Mouse (Mus musculus): ENCODE data around the gene Apol7a. TPM values are rescaled to one million over a fixed set of nuclear protein-coding genes. Genes with fewer than 3 reads are reported as not detected.
"Not testable (repeated sequence)": the region's sequence is repeated elsewhere in the genome, so short reads cannot be mapped to it uniquely, and the experiment has no call there.

Apol7a gene
- polyA plus RNA-seq (2014; fragmentation: Nextera tagmentation; extraction: Ambion mirVana): not detected in 2 replicates

GRCm38 (mm10) chr15:77399027-77399426 is at the start of gene Apol7a:
TSS of gene Apol7a (minus strand) at chr15:77399110.
- not testable (repeated sequence) for H3K36me3 ChIP-seq (ENCODE audit: control insufficient read depth, insufficient read depth, low read length); H3K27ac ChIP-seq (ENCODE audit: low read depth, low read length); H3K27me3 ChIP-seq (replicated peaks; ENCODE audit: control insufficient read depth, insufficient read depth, low read length); DNase-seq (ENCODE audit: low spot score); ATAC-seq; H3K4me3 ChIP-seq (ENCODE audit: low read depth, low read length); H3K4me1 ChIP-seq (ENCODE audit: control insufficient read depth, insufficient read depth, low read length); H3K9me3 ChIP-seq (replicated peaks; ENCODE audit: control insufficient read depth, low read length); H3K4me2 ChIP-seq (ENCODE audit: low read length); H3K9ac ChIP-seq (ENCODE audit: low read length)
- WGBS: 60% methylated on average over 9 of the region's 9 CpGs

DNA sequence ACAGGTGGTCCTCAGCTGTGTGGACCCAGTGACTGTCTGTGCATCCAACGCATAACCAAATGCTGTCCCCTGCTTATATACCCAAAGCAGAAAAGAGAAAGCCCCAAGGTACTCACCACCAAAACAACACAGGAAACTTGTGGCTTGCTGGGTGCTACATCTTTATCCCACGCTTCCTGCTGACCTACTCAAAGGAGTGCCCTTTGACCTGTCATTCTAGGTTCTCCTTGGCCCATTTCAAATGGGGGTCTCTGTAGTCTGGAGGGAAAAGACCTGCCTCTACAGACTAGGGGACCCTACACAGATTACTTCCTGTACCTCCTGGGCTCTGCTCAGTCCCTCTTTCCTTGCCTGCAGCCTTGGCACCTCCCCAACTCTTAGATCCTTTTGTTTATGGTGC is 48.5 kb upstream of the Apol7a start, which contains the start of gene Apol7b:
TSS of gene Apol7b (minus strand) at position 101 of the 400 bp plus-strand sequence.
- ATAC-seq; H3K9me3 ChIP-seq (replicated peaks; ENCODE audit: control insufficient read depth, low read length); H3K27ac ChIP-seq (ENCODE audit: low read depth, low read length); DNase-seq (ENCODE audit: low spot score); H3K27me3 ChIP-seq (replicated peaks; ENCODE audit: control insufficient read depth, insufficient read depth, low read length); H3K4me1 ChIP-seq (ENCODE audit: control insufficient read depth, insufficient read depth, low read length); H3K9ac ChIP-seq (ENCODE audit: low read length); H3K36me3 ChIP-seq (ENCODE audit: control insufficient read depth, insufficient read depth, low read length); H3K4me3 ChIP-seq (ENCODE audit: low read depth, low read length); H3K4me2 ChIP-seq (ENCODE audit: low read length): not testable (repeated sequence)
- WGBS: 86% methylated on average over 2 of the region's 2 CpGs

GRCm38 (mm10) chr15:77445668-77446067 is 46.8 kb upstream of the Apol7a start:
- not testable (repeated sequence) for ATAC-seq; H3K4me1 ChIP-seq (ENCODE audit: control insufficient read depth, insufficient read depth, low read length); H3K4me3 ChIP-seq (ENCODE audit: low read depth, low read length); H3K27ac ChIP-seq (ENCODE audit: low read depth, low read length); H3K36me3 ChIP-seq (ENCODE audit: control insufficient read depth, insufficient read depth, low read length); H3K9me3 ChIP-seq (replicated peaks; ENCODE audit: control insufficient read depth, low read length); DNase-seq (ENCODE audit: low spot score); H3K4me2 ChIP-seq (ENCODE audit: low read length); H3K27me3 ChIP-seq (replicated peaks; ENCODE audit: control insufficient read depth, insufficient read depth, low read length); H3K9ac ChIP-seq (ENCODE audit: low read length)
- WGBS: 90% methylated on average over 1 of the region's 1 CpGs

DNA sequence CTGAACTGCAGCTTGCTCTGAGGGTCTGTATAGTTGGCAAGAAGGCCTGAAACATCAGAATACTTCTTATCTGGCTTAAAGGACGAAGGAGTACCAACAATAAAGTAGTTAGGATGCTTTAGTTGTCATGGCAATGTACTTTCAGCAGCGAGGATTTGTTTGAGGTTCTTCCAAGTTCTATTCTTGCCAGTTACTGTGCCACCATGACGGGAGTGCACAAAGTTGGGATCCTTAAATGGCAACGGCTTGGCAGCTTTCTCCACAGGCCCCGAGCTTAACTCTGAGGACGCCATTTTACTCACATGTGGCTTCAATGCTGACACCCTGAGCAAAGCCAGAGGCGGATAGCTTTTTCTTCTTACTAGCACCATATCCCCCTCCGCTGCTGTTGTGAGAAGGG is 45.8 kb upstream of the Apol7a start:
- not testable (repeated sequence) for ATAC-seq
- DNase-seq (ENCODE audit: low spot score): peak; percentile 45

DNA sequence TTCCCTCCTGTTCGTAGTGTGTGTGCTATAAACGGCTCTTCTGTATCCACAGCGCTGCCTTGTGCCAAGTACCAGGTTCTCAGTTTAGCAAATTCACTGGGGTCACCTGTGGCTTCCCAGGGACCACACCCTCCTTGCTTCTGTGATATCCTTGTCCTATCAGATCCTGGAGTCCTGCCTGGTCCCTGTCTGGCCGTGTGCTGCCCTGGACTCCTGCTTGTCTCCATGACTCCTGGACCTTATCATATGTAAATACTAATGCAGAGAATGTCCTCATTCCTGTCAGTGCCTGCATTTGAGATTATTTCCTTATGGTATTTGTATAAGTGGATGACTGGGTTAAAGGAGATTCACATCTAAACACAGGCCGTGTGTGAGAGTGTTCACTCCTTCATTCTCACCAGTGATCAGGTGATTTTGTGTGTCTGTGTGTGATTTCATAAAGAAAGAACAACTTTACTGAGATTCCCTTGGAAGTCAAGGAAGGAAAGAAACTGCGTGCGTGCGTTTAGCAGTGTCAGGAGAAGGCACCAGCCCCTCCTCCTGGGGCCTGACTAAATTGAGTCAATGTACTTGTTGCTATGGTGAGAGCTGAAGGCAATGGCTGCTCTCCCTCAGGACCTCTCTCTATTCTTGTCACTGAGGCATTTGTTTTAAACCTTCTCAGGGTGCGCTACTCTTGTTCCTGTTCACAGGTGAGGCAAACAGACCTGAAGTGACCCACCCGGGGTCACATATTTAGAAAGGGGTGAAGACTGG is 30.0 kb upstream of the Apol7a start:
- 70% methylated on average over 8 of the region's 10 CpGs for WGBS
- not testable (repeated sequence) for ATAC-seq

More for the DNA sequence above, 45.8 kb upstream of the Apol7a start:
- H3K4me1 ChIP-seq (ENCODE audit: control insufficient read depth, insufficient read depth, low read length); H3K4me2 ChIP-seq (ENCODE audit: low read length); H3K27me3 ChIP-seq (replicated peaks; ENCODE audit: control insufficient read depth, insufficient read depth, low read length); H3K9ac ChIP-seq (ENCODE audit: low read length); H3K4me3 ChIP-seq (ENCODE audit: low read depth, low read length); H3K9me3 ChIP-seq (replicated peaks; ENCODE audit: control insufficient read depth, low read length); H3K36me3 ChIP-seq (ENCODE audit: control insufficient read depth, insufficient read depth, low read length); H3K27ac ChIP-seq (ENCODE audit: low read depth, low read length): not testable (repeated sequence)
- WGBS: 74% methylated on average over 8 of the region's 8 CpGs

DNA sequence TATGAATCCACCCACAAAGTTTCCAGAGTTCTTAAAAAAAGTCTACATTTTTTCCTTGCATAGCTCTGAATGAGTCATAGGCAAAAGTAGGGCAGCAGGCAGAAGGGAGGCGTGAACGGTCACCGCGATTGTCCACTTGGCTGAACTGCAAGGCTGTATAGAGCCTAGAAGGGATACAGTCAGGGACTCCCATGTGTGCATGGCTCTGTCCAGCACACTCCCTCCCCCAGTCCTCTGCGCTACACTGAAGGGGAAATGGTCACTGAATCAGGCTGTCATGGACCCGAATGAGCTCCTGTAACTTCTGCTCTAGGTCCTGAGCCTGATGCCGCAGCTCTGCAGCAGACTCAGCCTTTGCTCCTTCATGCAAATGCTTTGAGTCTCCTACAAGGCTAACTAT is 24.0 kb upstream of the Apol7a start:
- 88% methylated on average over 3 of the region's 7 CpGs for WGBS

More for the DNA sequence above, 30.0 kb upstream of the Apol7a start:
- H3K4me1 ChIP-seq (ENCODE audit: control insufficient read depth, insufficient read depth, low read length); H3K9ac ChIP-seq (ENCODE audit: low read length); H3K9me3 ChIP-seq (replicated peaks; ENCODE audit: control insufficient read depth, low read length); H3K36me3 ChIP-seq (ENCODE audit: control insufficient read depth, insufficient read depth, low read length); H3K4me3 ChIP-seq (ENCODE audit: low read depth, low read length); H3K4me2 ChIP-seq (ENCODE audit: low read length); H3K27me3 ChIP-seq (replicated peaks; ENCODE audit: control insufficient read depth, insufficient read depth, low read length); DNase-seq (ENCODE audit: low spot score); H3K27ac ChIP-seq (ENCODE audit: low read depth, low read length): not testable (repeated sequence)

DNA sequence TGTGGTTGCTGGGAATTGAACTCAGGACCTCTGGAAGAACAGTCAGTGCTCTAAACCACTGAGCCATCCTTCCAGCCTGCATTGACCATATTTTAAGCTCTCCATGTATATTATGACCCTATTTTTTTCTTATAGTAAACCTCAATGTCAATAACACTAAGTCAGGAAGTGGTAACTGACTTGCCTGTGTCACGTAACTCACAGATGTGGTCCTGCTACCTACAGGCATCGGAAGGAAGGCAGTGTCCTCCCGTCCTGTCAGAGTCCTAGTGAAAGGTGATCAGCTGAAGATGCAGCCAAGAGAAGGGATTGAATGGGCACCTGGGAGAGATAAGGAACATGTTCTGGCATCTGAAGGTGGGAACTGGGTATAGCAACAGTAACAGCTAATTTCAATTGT is 20.7 kb upstream of the Apol7a start:
- not testable (repeated sequence) for H3K27ac ChIP-seq (ENCODE audit: low read depth, low read length); H3K9ac ChIP-seq (ENCODE audit: low read length); H3K27me3 ChIP-seq (replicated peaks; ENCODE audit: control insufficient read depth, insufficient read depth, low read length); H3K4me3 ChIP-seq (ENCODE audit: low read depth, low read length); H3K36me3 ChIP-seq (ENCODE audit: control insufficient read depth, insufficient read depth, low read length); H3K4me2 ChIP-seq (ENCODE audit: low read length); ATAC-seq; H3K9me3 ChIP-seq (replicated peaks; ENCODE audit: control insufficient read depth, low read length); DNase-seq (ENCODE audit: low spot score); H3K4me1 ChIP-seq (ENCODE audit: control insufficient read depth, insufficient read depth, low read length)
- no CpG with 5 or more reads among the region's 3 CpGs for WGBS

More for the DNA sequence above, 24.0 kb upstream of the Apol7a start:
- H3K9ac ChIP-seq (ENCODE audit: low read length); H3K4me3 ChIP-seq (ENCODE audit: low read depth, low read length); DNase-seq (ENCODE audit: low spot score); H3K9me3 ChIP-seq (replicated peaks; ENCODE audit: control insufficient read depth, low read length); H3K4me2 ChIP-seq (ENCODE audit: low read length); H3K36me3 ChIP-seq (ENCODE audit: control insufficient read depth, insufficient read depth, low read length); H3K27me3 ChIP-seq (replicated peaks; ENCODE audit: control insufficient read depth, insufficient read depth, low read length); H3K27ac ChIP-seq (ENCODE audit: low read depth, low read length); H3K4me1 ChIP-seq (ENCODE audit: control insufficient read depth, insufficient read depth, low read length); ATAC-seq: not testable (repeated sequence)

DNA sequence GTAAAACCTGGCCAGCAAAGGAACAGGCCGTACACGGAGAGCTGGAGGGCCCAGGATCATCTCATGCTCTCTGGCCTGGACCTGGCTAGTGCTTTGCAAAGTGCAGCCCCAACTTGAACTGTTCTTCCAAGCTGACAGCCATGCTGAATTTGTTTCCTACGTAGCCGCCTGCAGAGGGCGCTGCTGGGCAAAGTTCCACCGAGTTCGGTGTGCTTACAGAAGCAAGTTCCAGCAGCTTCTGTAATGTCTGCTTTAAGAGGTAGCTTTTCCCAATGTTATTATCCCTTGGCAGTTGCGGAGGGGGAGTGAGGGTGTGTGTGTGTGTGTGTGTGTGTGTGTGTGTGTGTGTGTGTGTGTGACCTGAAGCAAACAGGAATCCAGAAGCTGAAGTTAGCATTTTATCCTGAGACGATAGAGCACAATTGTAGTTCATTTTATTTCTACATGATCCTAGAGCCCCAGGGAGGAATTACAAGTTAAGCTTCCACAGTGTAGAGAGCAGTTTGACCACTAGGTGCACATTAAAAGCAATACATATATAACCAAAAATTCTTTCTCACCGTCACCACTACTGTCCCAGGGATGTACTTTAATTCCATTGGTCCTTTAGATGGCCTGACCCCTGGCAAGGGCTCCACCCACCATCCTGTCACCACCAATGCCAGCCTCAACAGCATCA is 17.9 kb upstream of the Apol7a start:
- H3K27me3 ChIP-seq (replicated peaks; ENCODE audit: control insufficient read depth, insufficient read depth, low read length); H3K9ac ChIP-seq (ENCODE audit: low read length); H3K4me2 ChIP-seq (ENCODE audit: low read length); H3K9me3 ChIP-seq (replicated peaks; ENCODE audit: control insufficient read depth, low read length); H3K4me1 ChIP-seq (ENCODE audit: control insufficient read depth, insufficient read depth, low read length); DNase-seq (ENCODE audit: low spot score); H3K27ac ChIP-seq (ENCODE audit: low read depth, low read length); ATAC-seq; H3K4me3 ChIP-seq (ENCODE audit: low read depth, low read length); H3K36me3 ChIP-seq (ENCODE audit: control insufficient read depth, insufficient read depth, low read length): not testable (repeated sequence)
- 42% methylated on average over 2 of the region's 10 CpGs for WGBS

DNA sequence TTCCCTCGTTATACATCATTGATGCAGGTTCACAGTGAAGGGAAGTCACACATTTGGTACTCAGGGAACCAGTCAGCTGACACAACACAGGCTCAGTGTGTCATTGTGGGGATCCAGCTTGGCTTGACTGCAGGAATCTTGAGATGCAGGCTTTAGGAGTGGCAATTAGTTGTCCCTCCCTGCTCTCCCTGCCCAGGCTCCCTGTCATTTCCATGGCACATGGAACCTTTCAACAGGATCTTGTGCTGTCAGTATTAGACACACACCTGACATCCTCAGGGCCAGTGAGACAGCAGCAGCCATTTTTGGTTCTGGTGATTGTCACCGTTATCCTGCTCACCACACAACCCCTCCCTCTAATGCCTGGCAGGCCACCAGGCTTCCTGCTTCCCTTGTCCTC is 16.7 kb upstream of the Apol7a start:
- not testable (repeated sequence) for H3K27me3 ChIP-seq (replicated peaks; ENCODE audit: control insufficient read depth, insufficient read depth, low read length); ATAC-seq; H3K9me3 ChIP-seq (replicated peaks; ENCODE audit: control insufficient read depth, low read length); H3K4me2 ChIP-seq (ENCODE audit: low read length); H3K9ac ChIP-seq (ENCODE audit: low read length); H3K4me1 ChIP-seq (ENCODE audit: control insufficient read depth, insufficient read depth, low read length); DNase-seq (ENCODE audit: low spot score); H3K4me3 ChIP-seq (ENCODE audit: low read depth, low read length); H3K27ac ChIP-seq (ENCODE audit: low read depth, low read length); H3K36me3 ChIP-seq (ENCODE audit: control insufficient read depth, insufficient read depth, low read length)
- 76% methylated on average over 2 of the region's 2 CpGs for WGBS

Measured in forebrain, embryonic 14.5 days (tissue).